Mouse (Mus musculus) kidney, postnatal 0 days (tissue): ENCODE measurements around the gene Tmem94. TPM values are rescaled to one million over a fixed set of nuclear protein-coding genes. Genes with fewer than 3 reads are reported as not detected.

Source experiments
- ATAC-seq: fragments of 200-750 bp; cut with Nextera tagmentation; replicated peaks from 2 replicates; pipeline ENCODE4 v1.8.0; 2017; ENCODE audit warnings: low read depth, moderate number of reproducible peaks, moderate TSS enrichment, moderate library complexity; ENCODE audit not compliant: low FRiP score
- DNase-seq: peaks from one replicate; pipeline ENCODE4 v3.0.0-alpha.2; 2016; ENCODE audit warnings: low spot score
- H3K27ac ChIP-seq: fragments of 300-500 bp; sonication (generic); 2 replicates; pipeline ENCODE4 v1.5.1; 2014; ENCODE audit warnings: mild to moderate bottlenecking
- H3K27me3 ChIP-seq: fragments of 300-500 bp; sonication (generic); 2 replicates; pipeline ENCODE4 v1.6.1; 2014; ENCODE audit warnings: low read length, mixed read lengths; ENCODE audit not compliant: insufficient read depth
- H3K36me3 ChIP-seq: fragments of 300-500 bp; sonication (generic); 2 replicates; pipeline ENCODE4 v1.6.1; 2014; ENCODE audit warnings: low read length, mixed read lengths; ENCODE audit not compliant: insufficient read depth
- H3K4me1 ChIP-seq: fragments of 300-500 bp; sonication (generic); replicated peaks from 2 replicates; pipeline ENCODE4 v1.6.1; 2014; ENCODE audit warnings: antibody characterized with exemption, low read length, mixed read lengths; ENCODE audit not compliant: insufficient read depth
- H3K4me2 ChIP-seq: fragments of 300-500 bp; sonication (generic); 2 replicates; pipeline ENCODE4 v1.6.1; 2014; ENCODE audit warnings: mild to moderate bottlenecking, low read length, moderate library complexity, mixed read lengths
- H3K4me3 ChIP-seq: fragments of 300-500 bp; sonication (generic); replicated peaks from 2 replicates; pipeline ENCODE4 v1.5.1; 2014; ENCODE audit warnings: low read depth, low read length
- H3K9ac ChIP-seq: fragments of 300-500 bp; sonication (generic); 2 replicates; pipeline ENCODE4 v1.6.1; 2014; ENCODE audit warnings: low read depth, low read length
- H3K9me3 ChIP-seq: fragments of 300-500 bp; sonication (generic); replicated peaks from 2 replicates; pipeline ENCODE4 v1.6.1; 2016; ENCODE audit warnings: low read length, inconsistent platforms, mixed read lengths
- CTCF ChIP-seq: IDR thresholded peaks from 2 replicates; pipeline ENCODE4 v1.5.1; 2016; ENCODE audit warnings: antibody characterized with exemption, low read depth, mild to moderate bottlenecking, moderate library complexity
- WGBS: fragments of 180-500 bp; shearing (Covaris S2); extraction: QIAGEN DNeasy Blood & Tissue Kit; methylation state at CpG from one replicate; pipeline ENCODE4 v1.1.7; 2014; 5-methylcytosine and 5-hydroxymethylcytosine counted together
- microRNA-seq: library from miRNA; unstranded; fragments of <30 nt; microRNA quantifications from one replicate; pipeline ENCODE4, GENCODE M21; 2016
- polyA plus RNA-seq: library from polyadenylated mRNA; unstranded; fragments of >200 nt; fragmentation: Nextera tagmentation; extraction: Ambion mirVana; gene quantifications from 2 replicates; pipeline ENCODE4 v1.2.1, GENCODE M21; 2015

Tmem94 gene
- polyA plus RNA-seq, 1 experiment from 2014 or later = 19.6 TPM

GRCm38 (mm10) chr11:115841044-115841443, 75.8 kb downstream of the Tmem94 start:
- H3K4me3 ChIP-seq = no peak overlapping the region
- peak; percentile 50 for TF ChIP-seq CTCF

GRCm38 (mm10) chr11:115841961-115842550, 76.8 kb downstream of the Tmem94 start:
- Histone ChIP-seq H3K9ac (no peak overlapping the region), H3K4me2 (no peak overlapping the region)
- 21% methylated on average over 6 of the region's 6 CpGs for WGBS

More at GRCm38 (mm10) chr11:115841044-115841443, 75.8 kb downstream of the Tmem94 start:
- Histone ChIP-seq H3K9me3 (no peaks in the 10 kb centered on the region), H3K36me3 (peaks cover 3% of the 10 kb centered on the region), H3K27ac (peak overlapping the region; percentile 88), H3K4me1 (peaks cover 38% of the 10 kb centered on the region), H3K27me3 (no peaks in the 10 kb centered on the region), H3K9ac (no peak overlapping the region), H3K4me2 (no peak overlapping the region)
- WGBS = 88% methylated on average over 6 of the region's 6 CpGs
- no peak for DNase-seq
- ATAC-seq = no peak

GRCm38 (mm10) chr11:115843141-115843890, 78.1 kb downstream of the Tmem94 start:
- no peak for TF ChIP-seq CTCF
- H3K27me3 ChIP-seq = no peaks in the 10 kb centered on the region
- peaks cover 14% of the 10 kb centered on the region for H3K36me3 ChIP-seq
- H3K4me3 ChIP-seq = no peak overlapping the region
- no peak overlapping the region for H3K9ac ChIP-seq
- peaks cover 38% of the 10 kb centered on the region for H3K4me1 ChIP-seq
- WGBS = 77% methylated on average over 11 of the region's 14 CpGs
- no peak for ATAC-seq
- peak overlapping the region; percentile 88 for H3K27ac ChIP-seq
- no peaks in the 10 kb centered on the region for H3K9me3 ChIP-seq
- DNase-seq = no peak
- no peak overlapping the region for H3K4me2 ChIP-seq

More at GRCm38 (mm10) chr11:115841961-115842550, 76.8 kb downstream of the Tmem94 start:
- H3K4me3 ChIP-seq = no peak overlapping the region
- DNase-seq (peak; percentile 66), ATAC-seq (no peak)
- H3K9me3 ChIP-seq = no peaks in the 10 kb centered on the region
- no peaks in the 10 kb centered on the region for H3K27me3 ChIP-seq
- peaks cover 38% of the 10 kb centered on the region for H3K4me1 ChIP-seq
- no peak for TF ChIP-seq CTCF
- peaks cover 7% of the 10 kb centered on the region for H3K36me3 ChIP-seq
- peak overlapping the region; percentile 88 for H3K27ac ChIP-seq

GRCm38 (mm10) chr11:115843891-115844239, 78.6 kb downstream of the Tmem94 start:
- H3K36me3 ChIP-seq = peaks cover 17% of the 10 kb centered on the region
- no peak overlapping the region for H3K9ac ChIP-seq
- H3K27ac ChIP-seq = peak overlapping the region; percentile 88
- H3K4me2 ChIP-seq = 0 out of 2 replicates have a peak overlapping the region, but pooled peaks have one; percentile 7
- DNase-seq = peak; percentile 61
- no peak overlapping the region for H3K4me3 ChIP-seq
- 65% methylated on average over 5 of the region's 5 CpGs for WGBS
- no peaks in the 10 kb centered on the region for H3K27me3 ChIP-seq
- H3K4me1 ChIP-seq = peaks cover 33% of the 10 kb centered on the region
- no peaks in the 10 kb centered on the region for H3K9me3 ChIP-seq
- TF ChIP-seq CTCF = no peak
- peak; percentile 86 for ATAC-seq

GRCm38 (mm10) chr11:115844240-115844639, 79.0 kb downstream of the Tmem94 start:
- Histone ChIP-seq H3K27me3 (no peaks in the 10 kb centered on the region), H3K4me2 (0 out of 2 replicates have a peak overlapping the region, but pooled peaks have one; percentile 7), H3K4me3 (no peak overlapping the region), H3K4me1 (peaks cover 30% of the 10 kb centered on the region), H3K27ac (peak overlapping the region; percentile 88), H3K9me3 (no peaks in the 10 kb centered on the region), H3K9ac (no peak overlapping the region), H3K36me3 (peaks cover 19% of the 10 kb centered on the region)
- TF ChIP-seq CTCF = no peak
- ATAC-seq = peak; percentile 80
- DNase-seq = no peak
- WGBS = 43% methylated on average over 8 of the region's 8 CpGs

GRCm38 (mm10) chr11:115845819-115846218, 80.6 kb downstream of the Tmem94 start:
- Histone ChIP-seq H3K9ac (no peak overlapping the region), H3K9me3 (no peaks in the 10 kb centered on the region), H3K27me3 (no peaks in the 10 kb centered on the region), H3K27ac (no peak overlapping the region), H3K4me3 (no peak overlapping the region), H3K4me1 (peaks cover 23% of the 10 kb centered on the region), H3K4me2 (no peak overlapping the region), H3K36me3 (peaks cover 31% of the 10 kb centered on the region)
- no peak for DNase-seq
- TF ChIP-seq CTCF = peak; percentile 28; the same call in 1 of the 2 replicates
- ATAC-seq = no peak
- 98% methylated on average over 2 of the region's 2 CpGs for WGBS

Small RNA genes within 50 kb of the gene (microRNA-seq; reads per million reads assigned to microRNA genes)
- gene Mir5621 = not detected

Other genes starting within 250 kb of the Tmem94 start
- gene Sumo2, start 229.2 kb upstream of the Tmem94 start, polyA plus RNA-seq = 1,008 and 1,013 TPM in 2 replicates
- 74.6 and 94.9 TPM in 2 replicates for gene Nup85, start 201.0 kb upstream of the Tmem94 start, polyA plus RNA-seq
- 92.9 and 93.7 TPM in 2 replicates for gene Mrps7, start 161.5 kb upstream of the Tmem94 start, polyA plus RNA-seq
- 10.8 and 11.1 TPM in 2 replicates for gene Gga3, start 161.4 kb upstream of the Tmem94 start, polyA plus RNA-seq
- gene Mif4gd, start 152.5 kb upstream of the Tmem94 start, polyA plus RNA-seq = 57.3 and 61.6 TPM in 2 replicates
- 49.7 and 57.9 TPM in 2 replicates for gene Slc25a19, start 137.1 kb upstream of the Tmem94 start, polyA plus RNA-seq
- gene Grb2, start 56.8 kb upstream of the Tmem94 start, polyA plus RNA-seq = 69.9 and 72.8 TPM in 2 replicates
- gene Caskin2, start 48.2 kb downstream of the Tmem94 start, polyA plus RNA-seq = 14.2 and 14.4 TPM in 2 replicates
- 34.7 and 36.2 TPM in 2 replicates for gene Tsen54, start 49.3 kb downstream of the Tmem94 start, polyA plus RNA-seq
- gene Llgl2, start 58.6 kb downstream of the Tmem94 start, polyA plus RNA-seq = 54.5 and 61.2 TPM in 2 replicates
- 16.5 and 17.6 TPM in 2 replicates for gene Myo15b, start 93.0 kb downstream of the Tmem94 start, polyA plus RNA-seq
- gene Smim5, start 134.5 kb downstream of the Tmem94 start, polyA plus RNA-seq = 11.1 and 12.1 TPM in 2 replicates
- 13.7 and 16.1 TPM in 2 replicates for gene Smim6, start 146.6 kb downstream of the Tmem94 start, polyA plus RNA-seq
- 37.2 and 40.1 TPM in 2 replicates for gene Sap30bp, start 167.8 kb downstream of the Tmem94 start, polyA plus RNA-seq
- gene Recql5, start 168.0 kb downstream of the Tmem94 start, polyA plus RNA-seq = 11.1 and 11.7 TPM in 2 replicates
- 2.9 and 3.1 TPM in 2 replicates for gene Itgb4, start 209.3 kb downstream of the Tmem94 start, polyA plus RNA-seq
- 149 and 156 TPM in 2 replicates for gene Galk1, start 247.3 kb downstream of the Tmem94 start, polyA plus RNA-seq